Mouse (Mus musculus) urinary bladder, adult 18-20 months (tissue): ENCODE measurements at regions not wholly inside any gene's neighbourhood (a gene's known extent, or its start where the extent isn't known, plus 50 kb on each side); places are given as distances from the start of the nearest gene placed in this dataset.

Experiments used
- DNase-seq, 2 experiments: peaks; one replicate each; pipeline ENCODE4 v3.0.0; 2022; ENCODE audit warnings: low spot score in 2 of 2, mixed read lengths in 2 of 2

- DNase-seq = no peak
Observed at GRCm38 (mm10) chr17:45889451-45889850, 142.7 kb downstream of the Vegfa start.

- no peak for DNase-seq
Observed at GRCm38 (mm10) chr17:45889051-45889450, 143.1 kb downstream of the Vegfa start.

GRCm38 (mm10) chr17:45886420-45887049 lies 145.6 kb downstream of the Vegfa start:
- no peak for DNase-seq

- no peak for DNase-seq
Observed at GRCm38 (mm10) chr17:45885461-45886336, 146.5 kb downstream of the Vegfa start.

GRCm38 (mm10) chr17:45884021-45884722 lies 148.0 kb downstream of the Vegfa start:
- no peak for DNase-seq

- DNase-seq = no peak
Observed at GRCm38 (mm10) chr17:45882682-45883081, 149.0 kb upstream of the 1600014C23Rik start.

GRCm38 (mm10) chr17:45881284-45881683 lies 147.6 kb upstream of the 1600014C23Rik start:
- no peak for DNase-seq

- no peak for DNase-seq
Observed at GRCm38 (mm10) chr17:45880761-45881160, 147.1 kb upstream of the 1600014C23Rik start.

GRCm38 (mm10) chr17:45879478-45880250 lies 146.0 kb upstream of the 1600014C23Rik start:
- DNase-seq = no peak

- no peak for DNase-seq
Observed at GRCm38 (mm10) chr17:45878394-45878793, 144.8 kb upstream of the 1600014C23Rik start.

GRCm38 (mm10) chr17:45875325-45875724 lies 141.7 kb upstream of the 1600014C23Rik start:
- no peak for DNase-seq

- no peak for DNase-seq
Observed at GRCm38 (mm10) chr17:45873996-45874395, 140.4 kb upstream of the 1600014C23Rik start.

- DNase-seq = peak in 1 of 2 experiments; percentile 51
Observed at GRCm38 (mm10) chr17:45873200-45873955, 139.7 kb upstream of the 1600014C23Rik start.

GRCm38 (mm10) chr17:45871666-45872653 lies 138.3 kb upstream of the 1600014C23Rik start:
- DNase-seq = no peak

- no peak for DNase-seq
Observed at GRCm38 (mm10) chr17:45871067-45871466, 137.4 kb upstream of the 1600014C23Rik start.

GRCm38 (mm10) chr17:45869014-45869968 lies 135.6 kb upstream of the 1600014C23Rik start:
- DNase-seq = no peak

- no peak for DNase-seq
Observed at GRCm38 (mm10) chr17:45868539-45868938, 134.9 kb upstream of the 1600014C23Rik start.

- DNase-seq = no peak
Observed at GRCm38 (mm10) chr17:45867727-45868126, 134.1 kb upstream of the 1600014C23Rik start.
